ENCODE assay signal across 19 mouse cellular contexts in genomic region chr5:77477794-77478193, GRCm38 (mm10).
DNase-seq lines count a peak whose midpoint lies in the region; TF ChIP-seq lines count a peak whose summit lies in the region.
"Had no signal": no experiment of that assay in that cellular context is flagged by ENCODE, and none has a peak within 500 bp of the region (broad histone marks: within the 10 kb centered on the region; RNA-seq: fewer than 3 reads in every experiment).

No protein-coding gene starts in this region.

- H3K27ac ChIP-seq in layer of hippocampus, adult 2 months, result peak overlapping the region; percentile 21
- H3K27ac ChIP-seq: forebrain, embryonic 13.5 days; heart, embryonic 15.5 days; hindbrain, embryonic 10.5 days; kidney, postnatal 0 days; liver, embryonic 14.5 days; lung, embryonic 15.5 days; neural tube, embryonic 13.5 days had no signal

- DNase-seq in cerebellum, postnatal 14 days, result peak; percentile 48 to 54
- no peak for DNase-seq in cerebellum, postnatal 4 days (ENCODE audit: low spot score in 2 of 2)
- DNase-seq in left cerebral cortex, postnatal 14 days (ENCODE audit: low spot score in 2 of 2), result peak; percentile 44 to 46
- DNase-seq in left cerebral cortex, adult 11 months (ENCODE audit: low spot score), result no peak
- peak; percentile 38 to 57 for DNase-seq in layer of hippocampus, adult 2 months (ENCODE audit: low spot score in 2 of 2)
- peak; percentile 57 to 67 for DNase-seq in right cerebral cortex, postnatal 10 days (ENCODE audit: low spot score in 2 of 2)
- no peak for DNase-seq in gastrocnemius, postnatal 10 days
- DNase-seq: adrenal gland, postnatal 14 days; cerebellum, adult 18-20 months; gastrocnemius, postnatal 36 days; kidney, adult 18-20 months; thymus, postnatal 14 days had no signal

- peak; percentile 46 for TF ChIP-seq CTCF in layer of hippocampus, adult 2 months (conservative IDR thresholded peaks at IDR 0.05)

- H3K4me3 ChIP-seq in layer of hippocampus, adult 2 months, result peak overlapping the region; percentile 13; the same call in 1 of the 2 replicates
- H3K4me3 ChIP-seq: forebrain, embryonic 13.5 days; heart, embryonic 15.5 days; hindbrain, embryonic 10.5 days; lung, embryonic 15.5 days; neural tube, embryonic 13.5 days had no signal

- intact Hi-C loops in left cerebral cortex, postnatal 14 days (cut with DNase I), result loop anchor here (5.0 kb wide), 1 partner anchor 55 kb away; no protein-coding TSS in a partner anchor

Comparison
In these comparisons a context has a peak if more than half of its experiments do, and no peak if none do; other contexts are left out.
1. DNase-seq: peak in cerebellum, postnatal 14 days (2 of 2), left cerebral cortex, postnatal 14 days (2 of 2), layer of hippocampus, adult 2 months (2 of 2) and right cerebral cortex, postnatal 10 days (2 of 2); none in cerebellum, postnatal 4 days (0 of 2), left cerebral cortex, adult 11 months (single experiment) and gastrocnemius, postnatal 10 days (single experiment).